Mouse (Mus musculus) CH12.LX (cell line): Measurements from ENCODE around the gene C3. TPM values are rescaled to one million over a fixed set of nuclear protein-coding genes. Genes with fewer than 3 reads are reported as not detected.
A peak's percentile ranks its signal among the peaks of the same experiment; 100 is the strongest.

ENCODE experiments used
- DNase-seq: peaks from one replicate; pipeline ENCODE4 v3.0.0-alpha.2; 2013; ENCODE audit errors: extremely low read depth
- H3K27ac ChIP-seq: 2 replicates; pipeline ENCODE4 v1.5.1; 2012; ENCODE audit warnings: low read depth, mild to moderate bottlenecking, control low read depth, moderate library complexity; ENCODE audit not compliant: insufficient read depth
- H3K27me3 ChIP-seq: replicated peaks from 2 replicates; pipeline ENCODE3; 2012; ENCODE audit warnings: inconsistent platforms
- H3K36me3 ChIP-seq, 2 experiments: replicated peaks in 1 of 2; 2 replicates each; pipeline versions ENCODE3 to v1.6.1; 2012; ENCODE audit warnings: inconsistent platforms in 1 of 2, low read length in 1 of 2, mild to moderate bottlenecking in 1 of 2, mixed read lengths in 1 of 2, moderate library complexity in 1 of 2; ENCODE audit not compliant: control insufficient read depth in 1 of 2, insufficient read depth in 1 of 2
- H3K4me1 ChIP-seq, 2 experiments: 2 replicates each; pipeline ENCODE4 v1.6.1; 2012; ENCODE audit warnings: inconsistent platforms in 1 of 2, moderate library complexity in 1 of 2; ENCODE audit not compliant: insufficient read depth in 2 of 2, control insufficient read depth in 1 of 2
- H3K4me2 ChIP-seq: 2 replicates; pipeline ENCODE4 v1.6.1; 2012; ENCODE audit warnings: low read depth, mild to moderate bottlenecking, control low read depth; ENCODE audit not compliant: poor library complexity, insufficient read depth, severe bottlenecking
- H3K4me3 ChIP-seq, 3 experiments: fragments of 150-350 bp in 1 of 3; sonication (generic) in 1 of 3; replicated peaks in 1 of 3; 2 replicates each; pipeline versions ENCODE3 to v1.5.1; 2011 to 2012; ENCODE audit warnings: low read depth in 2 of 3, low read length in 2 of 3, mild to moderate bottlenecking in 2 of 3, moderate library complexity in 2 of 3, control low read depth in 1 of 3, improper control_type of control experiment in 1 of 3, inconsistent platforms in 1 of 3, mixed read lengths in 1 of 3; ENCODE audit not compliant: poor library complexity in 1 of 3
- H3K79me2 ChIP-seq: replicated peaks from 2 replicates; pipeline ENCODE4 v1.6.1; 2012; ENCODE audit warnings: mild to moderate bottlenecking, moderate library complexity; ENCODE audit not compliant: control insufficient read depth, poor library complexity, insufficient read depth, severe bottlenecking; ENCODE audit errors: extremely low read depth
- H3K9ac ChIP-seq: 2 replicates; pipeline ENCODE4 v1.6.1; 2012; ENCODE audit warnings: low read depth, mild to moderate bottlenecking, control low read depth, moderate library complexity; ENCODE audit not compliant: insufficient read depth
- H3K9me3 ChIP-seq: replicated peaks from 2 replicates; pipeline ENCODE3; 2012; ENCODE audit warnings: low read length, inconsistent platforms, mixed read lengths
- BHLHE40 ChIP-seq: IDR thresholded peaks from 2 replicates; pipeline ENCODE4 v1.6.1; 2011; ENCODE audit warnings: mild to moderate bottlenecking, low read depth, low read length, improper control_type of control experiment
- CHD1 ChIP-seq: IDR thresholded peaks from 2 replicates; pipeline ENCODE4 v1.6.1; 2012; ENCODE audit warnings: low read depth, low read length, improper control_type of control experiment, inconsistent platforms
- CHD2 ChIP-seq: IDR thresholded peaks from 2 replicates; pipeline ENCODE4 v1.6.1; 2011; ENCODE audit warnings: low read length, improper control_type of control experiment
- CTCF ChIP-seq, 2 experiments: IDR thresholded peaks in 1 of 2; conservative IDR thresholded peaks in 1 of 2; 2 replicates each; pipeline ENCODE4 v1.5.1; 2011 to 2012; ENCODE audit warnings: low read depth in 2 of 2, low read length in 2 of 2, improper control_type of control experiment in 1 of 2, inconsistent platforms in 1 of 2, mild to moderate bottlenecking in 1 of 2, moderate library complexity in 1 of 2
- E2F4 ChIP-seq: IDR thresholded peaks from 2 replicates; pipeline ENCODE4 v1.6.1; 2011; ENCODE audit warnings: low read depth, low read length, improper control_type of control experiment; ENCODE audit not compliant: insufficient replicate concordance
- ELF1 ChIP-seq: IDR thresholded peaks from 2 replicates; pipeline ENCODE4 v1.6.1; 2014; ENCODE audit warnings: low read depth, mild to moderate bottlenecking, inconsistent platforms, low read length, improper control_type of control experiment
- EP300 ChIP-seq: IDR thresholded peaks from 2 replicates; pipeline ENCODE4 v1.6.1; 2011; ENCODE audit warnings: low read length, improper control_type of control experiment
- ETS1 ChIP-seq: conservative IDR thresholded peaks from 2 replicates; pipeline ENCODE4 v1.6.1; 2012; ENCODE audit warnings: low read depth, mild to moderate bottlenecking, inconsistent platforms, low read length, improper control_type of control experiment, moderate library complexity
- GABPA ChIP-seq: IDR thresholded peaks from 2 replicates; pipeline ENCODE4 v1.6.1; 2012; ENCODE audit warnings: low read depth, low read length, improper control_type of control experiment, inconsistent platforms; ENCODE audit not compliant: insufficient replicate concordance
- HCFC1 ChIP-seq: IDR thresholded peaks from 2 replicates; pipeline ENCODE4 v1.6.1; 2012; ENCODE audit warnings: low read depth, mild to moderate bottlenecking, inconsistent platforms, low read length, improper control_type of control experiment
- IRF4 ChIP-seq: IDR thresholded peaks from 2 replicates; pipeline ENCODE4 v1.6.1; 2014; ENCODE audit warnings: low read depth, mild to moderate bottlenecking, inconsistent platforms, low read length, improper control_type of control experiment
- JUN ChIP-seq: IDR thresholded peaks from 2 replicates; pipeline ENCODE4 v1.6.1; 2011; ENCODE audit warnings: low read depth, mild to moderate bottlenecking, low read length, improper control_type of control experiment, moderate library complexity; ENCODE audit not compliant: insufficient read depth
- JUND ChIP-seq: conservative IDR thresholded peaks from 2 replicates; pipeline ENCODE4 v1.6.1; 2011; ENCODE audit warnings: low read depth, low read length, improper control_type of control experiment
- KAT2A ChIP-seq: IDR thresholded peaks from 2 replicates; pipeline ENCODE4 v1.6.1; 2012; ENCODE audit warnings: low read length, improper control_type of control experiment, inconsistent platforms; ENCODE audit not compliant: insufficient replicate concordance
- MAFK ChIP-seq: IDR thresholded peaks from 2 replicates; pipeline ENCODE4 v1.6.1; 2011; ENCODE audit warnings: low read length, improper control_type of control experiment; ENCODE audit not compliant: insufficient replicate concordance
- MAX ChIP-seq: IDR thresholded peaks from 2 replicates; pipeline ENCODE4 v1.6.1; 2011; ENCODE audit warnings: low read length, improper control_type of control experiment
- MAZ ChIP-seq: IDR thresholded peaks from 2 replicates; pipeline ENCODE4 v1.6.1; 2012; ENCODE audit warnings: low read depth, mild to moderate bottlenecking, inconsistent platforms, low read length, improper control_type of control experiment, moderate library complexity
- MEF2A ChIP-seq: IDR thresholded peaks from 2 replicates; pipeline ENCODE4 v1.6.1; 2014; ENCODE audit warnings: low read depth, mild to moderate bottlenecking, inconsistent platforms, low read length, improper control_type of control experiment, borderline replicate concordance
- MXI1 ChIP-seq: IDR thresholded peaks from 2 replicates; pipeline ENCODE4 v1.6.1; 2011; ENCODE audit warnings: mild to moderate bottlenecking, low read depth, low read length, improper control_type of control experiment
- MYC ChIP-seq: IDR thresholded peaks from 2 replicates; pipeline ENCODE4 v1.6.1; 2011; ENCODE audit warnings: low read depth, mild to moderate bottlenecking, improper control_type of control experiment, low read length
- NRF1 ChIP-seq: IDR thresholded peaks from 2 replicates; pipeline ENCODE4 v1.6.1; 2014; ENCODE audit warnings: low read depth, mild to moderate bottlenecking, inconsistent platforms, low read length, improper control_type of control experiment, moderate library complexity
- PAX5 ChIP-seq: IDR thresholded peaks from 2 replicates; pipeline ENCODE4 v1.6.1; 2012; ENCODE audit warnings: low read length, inconsistent platforms, mixed read lengths
- POLR2A ChIP-seq: IDR thresholded peaks from 2 replicates; pipeline ENCODE4 v1.6.1; 2011; ENCODE audit warnings: low read depth, mild to moderate bottlenecking, improper control_type of control experiment, low read length
- POLR2AphosphoS2 ChIP-seq: IDR thresholded peaks from 2 replicates; pipeline ENCODE4 v1.6.1; 2011; ENCODE audit warnings: low read depth, low read length, improper control_type of control experiment
- RAD21 ChIP-seq: IDR thresholded peaks from 2 replicates; pipeline ENCODE4 v1.6.1; 2011; ENCODE audit warnings: low read depth, mild to moderate bottlenecking, low read length, improper control_type of control experiment, moderate library complexity
- RCOR1 ChIP-seq: conservative IDR thresholded peaks from 2 replicates; pipeline ENCODE4 v1.6.1; 2012; ENCODE audit warnings: low read depth, mild to moderate bottlenecking, inconsistent platforms, low read length, improper control_type of control experiment
- SIN3A ChIP-seq: IDR thresholded peaks from 2 replicates; pipeline ENCODE4 v1.6.1; 2012; ENCODE audit warnings: low read length, improper control_type of control experiment, inconsistent platforms
- SMC3 ChIP-seq: IDR thresholded peaks from 2 replicates; pipeline ENCODE4 v1.6.1; 2011; ENCODE audit warnings: low read depth, low read length, improper control_type of control experiment
- TBP ChIP-seq: conservative IDR thresholded peaks from 2 replicates; pipeline ENCODE4 v1.6.1; 2011; ENCODE audit warnings: low read depth, low read length, improper control_type of control experiment
- TCF12 ChIP-seq: IDR thresholded peaks from 2 replicates; pipeline ENCODE4 v1.6.1; 2014; ENCODE audit warnings: low read depth, mild to moderate bottlenecking, inconsistent platforms, low read length, improper control_type of control experiment
- UBTF ChIP-seq: IDR thresholded peaks from 2 replicates; pipeline ENCODE4 v1.6.1; 2012; ENCODE audit warnings: low read depth, mild to moderate bottlenecking, inconsistent platforms, low read length, improper control_type of control experiment, moderate library complexity
- USF1 ChIP-seq: IDR thresholded peaks from 2 replicates; pipeline ENCODE4 v1.6.1; 2014; ENCODE audit warnings: low read depth, mild to moderate bottlenecking, inconsistent platforms, low read length, improper control_type of control experiment
- USF2 ChIP-seq: conservative IDR thresholded peaks from 2 replicates; pipeline ENCODE4 v1.6.1; 2011; ENCODE audit warnings: low read depth, low read length, improper control_type of control experiment
- ZC3H11A ChIP-seq: IDR thresholded peaks from 2 replicates; pipeline ENCODE4 v1.6.1; 2012; ENCODE audit warnings: low read depth, mild to moderate bottlenecking, inconsistent platforms, low read length, improper control_type of control experiment
- ZKSCAN1 ChIP-seq: IDR thresholded peaks from 2 replicates; pipeline ENCODE4 v1.6.1; 2012; ENCODE audit warnings: low read depth, inconsistent platforms, low read length, improper control_type of control experiment, borderline replicate concordance
- ZMIZ1 ChIP-seq: IDR thresholded peaks from 2 replicates; pipeline ENCODE4 v1.6.1; 2012; ENCODE audit warnings: low read depth, mild to moderate bottlenecking, inconsistent platforms, low read length, improper control_type of control experiment
- ZNF384 ChIP-seq: IDR thresholded peaks from 2 replicates; pipeline ENCODE4 v1.6.1; 2012; ENCODE audit warnings: low read depth, low read length, improper control_type of control experiment, inconsistent platforms
- dilution Hi-C: fragments of 300-500 bp; cut with MboI; formaldehyde crosslinking; loops from 2 replicates; pipeline ENCODE4 v1.14.3; 2020; ENCODE audit warnings: low sequenced_read_pairs; ENCODE audit not compliant: extremely low pct_unique_long_range_greater_than_20kb, extremely low pct_ligation_motif_present
- in situ Hi-C: fragments of 300-500 bp; cut with MboI; formaldehyde crosslinking; loops from 3 replicates; pipeline ENCODE4 v1.14.3; 2019; ENCODE audit warnings: low sequenced_read_pairs, low pct_ligation_motif_present, low pct_unique_long_range_greater_than_20kb, mixed read lengths
- polyA plus RNA-seq: library from polyadenylated mRNA; unstranded; fragments of >175 nt; gene quantifications from 2 replicates; pipeline ENCODE4 v1.2.1, GENCODE M21; 2012; ENCODE audit warnings: low read depth; ENCODE audit not compliant: insufficient read length
- total RNA-seq, 2 experiments: library from RNA; depleted of rRNA; stranded (reverse); fragments of 300-350 nt in 1 of 2; fragments of >200 nt in 1 of 2; gene quantifications; 2 replicates each; pipeline ENCODE4 v1.2.3; 2012 to 2014

The C3 gene
- total and polyA plus RNA-seq, 3 experiments = 1.2 to 5.4 (median 3.9) TPM

GRCm38 (mm10) chr17:57249186-57250181 lies 21.5 kb upstream of the C3 start, which contains the start of gene Trip10:
Trip10 (plus strand) TSS chr17:57249455.
- Histone ChIP-seq H3K4me3 (peak within 1 kb of the TSS; percentile 77 to 96 (median 87)), H3K36me3 (peaks cover 25 to 49% of the 10 kb centered on the region in 2 experiments), H3K9ac (peak within 1 kb of the TSS; percentile 53), H3K79me2 (no peaks in the 10 kb centered on the region; the same call in 1 of the 2 replicates), H3K27me3 (no peaks in the 10 kb centered on the region), H3K4me2 (peak within 1 kb of the TSS; percentile 98), H3K4me1 (peaks cover 16 to 43% of the 10 kb centered on the region in 2 experiments), H3K27ac (peak within 1 kb of the TSS; percentile 85), H3K9me3 (no peaks in the 10 kb centered on the region)
- dilution Hi-C loops (no loop called here), in situ Hi-C loops (loop anchor here (10.0 kb wide), 1 partner anchor 85 kb away; no protein-coding TSS in a partner anchor)
- DNase-seq = peak; percentile 89
- TF ChIP-seq USF1 = peak; percentile 31; the same call in 1 of the 2 replicates
- TF ChIP-seq EP300 = no peak
- no peak for TF ChIP-seq ETS1
- peak; percentile 54; the same call in 1 of the 2 replicates for TF ChIP-seq TCF12
- TF ChIP-seq GABPA = no peak
- TF ChIP-seq BHLHE40 = no peak
- peak; percentile 48 for TF ChIP-seq SMC3
- TF ChIP-seq MAZ = peak; percentile 73; the same call in 1 of the 2 replicates
- TF ChIP-seq RAD21 = peak; percentile 40
- TF ChIP-seq CHD1 = no peak
- TF ChIP-seq ELF1 = no peak
- TF ChIP-seq ZMIZ1 = no peak
- TF ChIP-seq POLR2AphosphoS2 = no peak
- no peak for TF ChIP-seq KAT2A
- no peak for TF ChIP-seq E2F4
- TF ChIP-seq CTCF (conservative IDR thresholded peaks at IDR 0.05 in 1 of 2, IDR thresholded peaks at IDR 0.05 in 1 of 2; ENCODE audit: low read depth in 2 of 2, low read length in 2 of 2) = peak in 1 of 2 experiments; percentile 49; a peak in 2 of 4 replicates
- TF ChIP-seq PAX5 = no peak
- TF ChIP-seq MYC = peak; percentile 69
- TF ChIP-seq JUND = no peak
- no peak for TF ChIP-seq TBP
- TF ChIP-seq HCFC1 = 0 out of 2 replicates have a peak, but pooled peaks have one; percentile 4
- TF ChIP-seq ZNF384 = no peak
- no peak for TF ChIP-seq USF2
- peak; percentile 50; the same call in 1 of the 2 replicates for TF ChIP-seq MAX
- TF ChIP-seq NRF1 = no peak
- TF ChIP-seq MEF2A = 0 out of 2 replicates have a peak, but pooled peaks have one; percentile 36
- no peak for TF ChIP-seq JUN
- no peak for TF ChIP-seq UBTF
- peak; percentile 68 for TF ChIP-seq POLR2A
- peak; percentile 70 for TF ChIP-seq MXI1
- no peak for TF ChIP-seq ZC3H11A
- TF ChIP-seq CHD2 = peak; percentile 50
- no peak for TF ChIP-seq RCOR1
- TF ChIP-seq ZKSCAN1 = no peak
- TF ChIP-seq IRF4 = no peak
- TF ChIP-seq MAFK = no peak
- TF ChIP-seq SIN3A = peak; percentile 77
